Mouse (Mus musculus) embryonic facial prominence, embryonic 13.5 days (tissue): Measurements from ENCODE around the gene Gm1043. TPM values are rescaled to one million over a fixed set of nuclear protein-coding genes. Genes with fewer than 3 reads are reported as not detected.

Experiments
- ATAC-seq: fragments of 200-750 bp; cut with Nextera tagmentation; 2 replicates; pipeline ENCODE4 v1.8.0; 2017; ENCODE audit warnings: low read depth; ENCODE audit not compliant: insufficient number of reproducible peaks, insufficient read depth, low FRiP score, low TSS enrichment
- H3K27ac ChIP-seq: fragments of 300-500 bp; sonication (generic); 2 replicates; pipeline ENCODE4 v1.5.1; 2015; ENCODE audit warnings: moderate library complexity, mild to moderate bottlenecking, inconsistent platforms
- H3K27me3 ChIP-seq: fragments of 300-500 bp; sonication (generic); 2 replicates; pipeline ENCODE4 v1.6.1; 2015; ENCODE audit warnings: mild to moderate bottlenecking, inconsistent platforms
- H3K36me3 ChIP-seq: fragments of 300-500 bp; sonication (generic); 2 replicates; pipeline ENCODE4 v1.6.1; 2015; ENCODE audit warnings: mild to moderate bottlenecking, inconsistent platforms
- H3K4me1 ChIP-seq: fragments of 300-500 bp; sonication (generic); 2 replicates; pipeline ENCODE4 v1.6.1; 2015; ENCODE audit warnings: inconsistent platforms
- H3K4me2 ChIP-seq: fragments of 300-500 bp; sonication (generic); 2 replicates; pipeline ENCODE4 v1.6.1; 2015; ENCODE audit warnings: moderate library complexity, mild to moderate bottlenecking, inconsistent platforms
- H3K4me3 ChIP-seq: fragments of 300-500 bp; sonication (generic); 2 replicates; pipeline ENCODE4 v1.5.1; 2015; ENCODE audit warnings: mild to moderate bottlenecking, inconsistent platforms
- H3K9ac ChIP-seq: fragments of 300-500 bp; sonication (generic); 2 replicates; pipeline ENCODE4 v1.6.1; 2015; ENCODE audit warnings: mild to moderate bottlenecking, inconsistent platforms
- H3K9me3 ChIP-seq: fragments of 300-500 bp; sonication (generic); 2 replicates; pipeline ENCODE4 v1.6.1; 2016; ENCODE audit warnings: inconsistent platforms
- WGBS: fragments of 180-500 bp; shearing (Covaris S2); methylation state at CpG from one replicate; pipeline ENCODE4 v1.1.7; 2015; ENCODE audit warnings: mixed read lengths; 5-methylcytosine and 5-hydroxymethylcytosine counted together
- polyA plus RNA-seq: library from polyadenylated mRNA; unstranded; fragments of >200 nt; fragmentation: Nextera tagmentation; extraction: Ambion mirVana; gene quantifications from 2 replicates; pipeline ENCODE4 v1.2.1, GENCODE M21; 2015

Gene Gm1043
- polyA plus RNA-seq, 1 experiment from 2014 or later, result not detected

DNA sequence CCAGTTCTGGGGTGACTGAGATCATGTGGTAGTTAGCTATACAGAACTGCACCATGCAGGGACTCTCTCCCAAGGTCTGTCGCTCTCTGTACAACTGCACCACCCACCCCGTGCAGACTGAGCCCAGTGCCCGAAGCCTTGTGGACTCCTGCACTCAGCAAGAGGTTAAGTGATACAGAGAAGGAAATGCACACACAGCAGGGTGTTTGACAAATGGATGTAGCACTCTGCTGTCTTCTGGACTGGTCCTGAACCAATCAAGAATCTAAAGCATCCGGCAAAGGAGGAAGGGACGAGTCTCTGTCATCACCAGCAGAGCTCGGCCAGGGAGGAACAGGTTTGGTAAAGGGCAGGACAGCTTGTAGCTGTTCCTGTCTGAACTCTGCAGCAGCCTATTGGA is 12.4 kb downstream of the Gm1043 start:
- WGBS, result 62% methylated on average over 6 of the region's 6 CpGs
- Histone ChIP-seq H3K9ac (no peak overlapping the region), H3K4me2 (no peak overlapping the region), H3K27me3 (peaks cover 13% of the 10 kb centered on the region), H3K4me3 (no peak overlapping the region), H3K4me1 (no peaks in the 10 kb centered on the region), H3K27ac (no peak overlapping the region), H3K36me3 (no peaks in the 10 kb centered on the region), H3K9me3 (no peaks in the 10 kb centered on the region)
- ATAC-seq, result no peak

DNA sequence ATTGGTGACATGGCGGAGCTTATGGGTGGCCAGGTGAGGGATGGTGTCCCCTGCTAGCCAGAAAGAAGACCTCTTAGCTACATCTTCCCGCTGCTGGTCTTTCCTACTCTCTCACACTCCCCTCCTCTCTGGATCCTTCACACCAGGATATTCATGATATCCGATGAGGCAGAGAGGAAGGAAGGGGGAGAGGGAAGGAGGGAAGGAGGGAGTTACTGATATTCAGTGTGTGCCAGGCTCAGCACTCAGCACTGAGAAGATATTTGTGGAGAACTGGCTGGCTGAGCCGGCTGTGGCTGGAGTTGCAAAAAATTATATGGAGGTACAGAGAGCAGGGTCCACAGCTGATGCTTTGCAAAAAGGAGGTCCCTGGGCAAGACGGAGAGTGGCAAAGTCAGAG is 15.6 kb downstream of the Gm1043 start:
- ATAC-seq, result no peak
- H3K4me2 ChIP-seq, result no peak overlapping the region
- no peaks in the 10 kb centered on the region for H3K4me1 ChIP-seq
- H3K9ac ChIP-seq, result no peak overlapping the region
- H3K27ac ChIP-seq, result no peak overlapping the region
- no peak overlapping the region for H3K4me3 ChIP-seq
- no peaks in the 10 kb centered on the region for H3K9me3 ChIP-seq
- H3K36me3 ChIP-seq, result no peaks in the 10 kb centered on the region
- H3K27me3 ChIP-seq, result 0 out of 2 replicates have a peak, but pooled peaks cover 3% of the 10 kb centered on the region
- WGBS, result 71% methylated on average over 5 of the region's 5 CpGs

DNA sequence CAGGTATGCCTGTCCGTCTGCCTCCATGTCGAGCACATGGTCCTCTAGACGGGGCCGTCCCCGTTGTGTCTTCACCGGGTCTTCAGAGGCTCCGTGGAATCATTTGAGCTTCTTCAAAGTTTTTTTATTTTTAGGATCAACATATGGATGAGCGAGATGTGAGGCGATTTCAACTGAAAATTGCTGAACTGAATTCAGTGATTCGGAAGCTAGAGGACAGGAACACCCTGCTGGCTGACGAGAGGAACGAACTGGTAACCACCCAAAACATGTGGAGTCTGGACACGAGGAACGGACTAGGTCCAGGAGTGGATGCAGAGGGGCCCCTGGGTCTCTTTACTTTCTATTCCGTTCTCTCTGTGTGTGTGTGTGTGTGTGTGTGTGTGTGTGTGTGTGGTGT is 16.5 kb downstream of the Gm1043 start:
- Histone ChIP-seq H3K27me3 (0 out of 2 replicates have a peak, but pooled peaks cover 3% of the 10 kb centered on the region), H3K4me2 (no peak overlapping the region), H3K4me3 (no peak overlapping the region), H3K36me3 (no peaks in the 10 kb centered on the region), H3K4me1 (no peaks in the 10 kb centered on the region), H3K9me3 (no peaks in the 10 kb centered on the region), H3K9ac (no peak overlapping the region), H3K27ac (no peak overlapping the region)
- no peak for ATAC-seq
- WGBS, result 72% methylated on average over 15 of the region's 15 CpGs

DNA sequence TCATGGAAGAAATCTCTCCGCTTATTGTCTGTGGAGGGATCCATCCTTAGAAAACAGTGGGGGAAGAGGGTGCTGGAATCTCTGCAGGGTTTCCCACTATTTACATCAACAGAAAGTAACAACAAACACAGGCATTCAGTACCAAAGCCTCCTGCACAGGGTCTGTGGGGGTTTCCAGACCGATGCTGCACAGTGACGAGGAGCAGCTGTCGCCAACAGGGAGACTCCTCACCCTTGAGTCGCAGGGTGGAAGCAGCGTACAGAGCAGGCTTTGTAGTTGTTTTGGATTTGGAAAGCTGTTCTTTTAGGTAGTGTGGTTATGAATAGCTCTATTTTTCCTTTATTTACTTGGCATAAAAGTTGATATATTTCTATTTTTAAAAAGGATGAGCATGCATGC is 16.9 kb downstream of the Gm1043 start:
- WGBS, result 38% methylated on average over 6 of the region's 6 CpGs
- ATAC-seq, result no peak
- no peaks in the 10 kb centered on the region for H3K9me3 ChIP-seq

DNA sequence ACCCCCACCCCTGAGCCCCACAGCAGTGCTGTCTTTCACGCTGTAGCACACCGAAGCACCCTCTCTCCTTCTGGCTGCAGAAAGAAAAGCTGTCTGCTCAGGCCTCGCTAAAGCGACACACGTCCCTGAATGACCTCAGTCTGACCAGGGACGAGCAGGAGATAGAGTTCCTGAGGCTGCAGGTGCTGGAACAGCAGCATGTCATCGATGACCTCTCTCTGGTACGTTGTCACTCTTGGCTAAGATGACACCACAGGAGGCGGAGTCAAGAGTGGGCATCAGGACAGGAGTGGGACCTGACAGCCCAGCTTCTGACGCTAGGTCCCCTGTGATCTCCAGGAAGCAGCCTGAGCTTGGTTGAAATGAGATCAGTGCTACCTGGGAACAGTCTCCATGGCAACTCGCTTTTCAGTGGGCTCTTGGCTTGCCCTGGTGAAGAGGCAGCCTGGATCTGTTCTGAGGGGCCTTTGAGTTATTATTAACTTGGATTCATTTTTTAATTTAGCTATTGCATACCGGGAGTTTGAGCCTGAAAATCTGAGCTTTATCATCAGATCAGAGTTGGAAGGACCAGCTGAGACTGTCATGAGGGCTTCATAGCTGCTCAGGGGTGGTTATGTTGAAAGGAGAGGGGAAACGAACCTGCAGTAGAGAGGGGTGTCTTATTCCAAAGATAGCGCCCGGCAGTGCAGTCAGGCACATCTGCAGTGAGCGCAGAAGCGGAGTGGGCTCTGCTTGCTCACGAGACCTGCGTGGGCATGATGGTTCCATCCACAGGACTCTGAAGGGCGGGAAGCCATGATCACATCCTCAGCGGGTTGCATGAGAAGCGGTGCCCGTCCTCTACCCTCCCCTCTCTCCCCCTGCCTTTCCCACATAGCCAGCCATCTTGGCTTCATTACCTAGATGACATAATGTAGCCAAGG is 20.6 kb downstream of the Gm1043 start:
- no peak overlapping the region for H3K27ac ChIP-seq
- WGBS, result 78% methylated on average over 23 of the region's 23 CpGs

More for the DNA sequence above, 16.9 kb downstream of the Gm1043 start:
- Histone ChIP-seq H3K4me1 (no peaks in the 10 kb centered on the region), H3K4me3 (no peak overlapping the region), H3K9ac (no peak overlapping the region), H3K27ac (no peak overlapping the region), H3K36me3 (no peaks in the 10 kb centered on the region), H3K27me3 (0 out of 2 replicates have a peak, but pooled peaks cover 3% of the 10 kb centered on the region), H3K4me2 (no peak overlapping the region)

DNA sequence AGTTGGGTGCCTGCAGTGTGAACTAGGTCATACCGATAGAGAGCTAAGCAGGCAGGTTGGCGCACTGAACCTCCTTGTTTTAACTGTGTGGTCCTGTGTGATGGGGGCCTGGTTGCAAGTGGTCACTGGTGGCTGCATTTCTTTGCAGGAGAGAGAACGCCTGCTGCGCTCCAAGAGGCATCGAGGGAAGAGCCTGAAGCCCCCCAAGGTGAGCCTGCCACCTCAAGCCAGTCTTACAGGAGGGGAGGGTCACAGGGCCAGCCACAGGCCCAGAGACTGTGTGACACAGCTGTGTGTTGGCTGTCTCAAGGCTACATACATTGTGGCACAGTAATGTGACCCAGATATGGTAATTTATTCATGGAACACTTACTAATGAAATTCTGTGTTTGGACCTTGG is 21.9 kb downstream of the Gm1043 start:
- Histone ChIP-seq H3K27ac (no peak overlapping the region), H3K9me3 (no peaks in the 10 kb centered on the region), H3K4me1 (no peaks in the 10 kb centered on the region), H3K4me3 (no peak overlapping the region), H3K9ac (no peak overlapping the region), H3K4me2 (no peak overlapping the region), H3K27me3 (no peaks in the 10 kb centered on the region), H3K36me3 (no peaks in the 10 kb centered on the region)
- no peak for ATAC-seq
- 83% methylated on average over 5 of the region's 5 CpGs for WGBS

More for the DNA sequence above, 20.6 kb downstream of the Gm1043 start:
- H3K4me3 ChIP-seq, result no peak overlapping the region
- H3K36me3 ChIP-seq, result no peaks in the 10 kb centered on the region
- no peak overlapping the region for H3K4me2 ChIP-seq
- no peak overlapping the region for H3K9ac ChIP-seq
- ATAC-seq, result no peak; the same call in 1 of the 2 replicates
- H3K4me1 ChIP-seq, result no peaks in the 10 kb centered on the region
- H3K27me3 ChIP-seq, result no peaks in the 10 kb centered on the region
- no peaks in the 10 kb centered on the region for H3K9me3 ChIP-seq

DNA sequence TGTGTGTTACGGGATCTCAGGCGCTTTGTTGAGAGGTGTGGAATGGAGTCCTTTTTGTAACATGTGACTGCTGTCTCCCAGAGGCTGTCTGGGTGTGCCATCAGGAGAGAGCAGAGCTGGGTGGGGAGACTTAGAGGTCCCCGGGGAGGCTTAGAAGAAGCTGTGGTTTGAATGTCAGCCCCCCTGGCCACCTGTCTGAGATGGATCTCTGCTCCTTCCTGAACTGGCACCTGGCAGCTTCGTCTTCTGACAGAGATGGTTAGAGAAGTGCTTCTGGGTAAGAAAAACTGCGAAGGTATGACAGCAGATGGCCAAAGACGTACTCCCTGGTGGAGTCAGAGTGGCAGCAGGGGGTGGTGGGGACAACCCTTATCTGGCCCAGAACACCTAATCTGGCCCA is 22.4 kb downstream of the Gm1043 start:
- no peak overlapping the region for H3K4me3 ChIP-seq
- H3K9ac ChIP-seq, result no peak overlapping the region
- H3K27ac ChIP-seq, result no peak overlapping the region
- H3K27me3 ChIP-seq, result no peaks in the 10 kb centered on the region
- H3K36me3 ChIP-seq, result no peaks in the 10 kb centered on the region
- no peaks in the 10 kb centered on the region for H3K9me3 ChIP-seq
- no peak for ATAC-seq
- no peak overlapping the region for H3K4me2 ChIP-seq
- H3K4me1 ChIP-seq, result no peaks in the 10 kb centered on the region
- WGBS, result 83% methylated on average over 6 of the region's 6 CpGs

DNA sequence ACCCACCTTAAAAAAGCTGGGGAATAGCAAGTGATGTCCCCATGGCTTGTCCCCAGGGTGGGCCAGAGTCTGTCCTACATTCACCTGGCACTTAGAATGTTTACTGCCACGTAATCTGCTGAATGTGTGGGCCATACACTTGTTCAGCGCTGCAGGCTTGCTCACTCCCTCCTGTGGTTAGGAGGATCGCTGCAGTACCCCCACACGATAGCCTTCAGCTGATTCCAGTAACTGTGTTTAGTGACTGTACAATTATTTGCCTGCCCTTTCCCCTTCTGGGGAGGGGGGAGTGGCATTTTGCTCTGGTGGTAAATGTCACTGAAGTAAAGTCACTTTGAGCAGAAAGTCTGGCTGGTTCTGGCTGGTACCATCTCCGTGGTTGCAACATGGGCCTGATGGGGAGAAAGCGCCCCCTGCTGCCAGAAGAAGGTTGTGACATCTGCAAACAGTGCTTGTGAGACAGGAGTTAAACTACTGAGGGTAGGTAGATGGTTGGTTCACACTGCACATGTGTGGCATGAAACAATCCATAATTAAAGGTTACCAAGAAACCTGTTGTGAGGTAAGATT is 24.2 kb downstream of the Gm1043 start:
- no peak overlapping the region for H3K9ac ChIP-seq
- no peaks in the 10 kb centered on the region for H3K4me1 ChIP-seq
- no peak overlapping the region for H3K4me2 ChIP-seq
- no peak overlapping the region for H3K4me3 ChIP-seq
- WGBS, result 32% methylated on average over 6 of the region's 6 CpGs
- no peak overlapping the region for H3K27ac ChIP-seq
- H3K27me3 ChIP-seq, result no peaks in the 10 kb centered on the region
- no peak for ATAC-seq
- H3K9me3 ChIP-seq, result no peaks in the 10 kb centered on the region
- H3K36me3 ChIP-seq, result no peaks in the 10 kb centered on the region

DNA sequence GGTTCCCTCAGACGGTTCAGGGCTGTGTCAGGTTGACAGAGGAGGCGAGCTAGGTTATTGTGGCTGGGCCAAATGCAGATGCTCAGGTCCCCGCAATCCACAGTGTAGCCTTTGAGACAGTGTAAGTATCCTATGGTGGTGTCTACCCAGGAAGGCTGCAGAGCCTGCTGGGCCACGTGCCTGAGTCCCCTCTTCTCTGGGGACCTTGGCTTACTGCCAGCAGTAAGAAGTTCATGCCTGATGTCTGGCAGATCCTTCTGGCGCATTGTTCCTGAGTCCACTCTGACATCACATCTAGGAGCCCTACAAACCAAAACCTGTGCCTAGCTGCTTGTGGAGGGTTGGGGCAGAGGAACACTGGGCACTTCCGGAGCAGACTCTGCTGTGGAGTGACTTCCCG is 27.2 kb downstream of the Gm1043 start:
- no peak overlapping the region for H3K4me2 ChIP-seq
- H3K27ac ChIP-seq, result no peak overlapping the region
- no peaks in the 10 kb centered on the region for H3K36me3 ChIP-seq
- 66% methylated on average over 7 of the region's 7 CpGs for WGBS
- ATAC-seq, result no peak
- H3K4me3 ChIP-seq, result no peak overlapping the region
- no peaks in the 10 kb centered on the region for H3K9me3 ChIP-seq
- no peak overlapping the region for H3K9ac ChIP-seq
- H3K27me3 ChIP-seq, result no peaks in the 10 kb centered on the region
- no peaks in the 10 kb centered on the region for H3K4me1 ChIP-seq

DNA sequence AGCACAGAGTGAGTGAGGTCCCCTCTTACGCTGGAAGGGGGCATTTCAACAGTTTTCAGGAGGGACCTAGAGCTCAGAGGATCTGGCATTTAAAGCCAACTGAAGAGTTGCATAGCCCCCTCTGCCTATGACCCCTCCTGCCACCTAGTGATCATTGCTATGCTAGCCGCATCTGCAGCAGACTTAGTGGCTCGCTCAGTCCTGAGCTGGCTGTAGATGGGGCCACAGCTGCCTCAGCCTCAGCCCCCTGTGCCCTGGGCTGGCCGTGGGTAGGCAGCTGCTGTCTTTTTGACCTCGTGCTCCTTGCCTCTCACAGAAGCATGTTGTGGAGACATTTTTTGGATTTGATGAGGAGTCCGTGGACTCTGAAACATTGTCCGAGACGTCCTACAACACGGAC is 32.0 kb downstream of the Gm1043 start:
- WGBS, result 54% methylated on average over 9 of the region's 9 CpGs
- Histone ChIP-seq H3K4me2 (no peak overlapping the region), H3K9me3 (no peaks in the 10 kb centered on the region), H3K36me3 (no peaks in the 10 kb centered on the region), H3K4me3 (no peak overlapping the region), H3K27ac (no peak overlapping the region), H3K9ac (no peak overlapping the region), H3K4me1 (no peaks in the 10 kb centered on the region), H3K27me3 (no peaks in the 10 kb centered on the region)
- no peak for ATAC-seq

DNA sequence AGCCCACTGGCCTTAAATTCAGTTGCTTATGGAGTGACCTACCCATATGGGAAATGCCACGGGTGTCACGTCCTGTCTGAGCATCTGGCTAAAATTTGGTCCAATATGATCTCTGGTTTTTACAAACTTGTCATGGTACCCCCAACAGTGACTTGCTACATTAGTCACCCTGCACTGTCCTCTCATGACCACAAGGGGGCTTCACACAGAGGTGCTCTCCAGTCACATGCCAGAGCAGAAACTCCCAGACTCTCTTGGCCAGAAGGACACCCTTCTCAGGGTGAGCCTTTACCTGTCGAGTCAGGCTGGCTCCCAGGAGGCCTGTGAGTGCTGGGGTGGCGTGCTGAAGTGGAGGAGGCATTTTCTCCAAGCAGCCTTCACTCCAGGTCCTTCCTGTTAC is 33.1 kb downstream of the Gm1043 start:
- 39% methylated on average over 4 of the region's 4 CpGs for WGBS
- Histone ChIP-seq H3K9ac (no peak overlapping the region), H3K4me1 (no peaks in the 10 kb centered on the region), H3K27me3 (no peaks in the 10 kb centered on the region), H3K4me2 (no peak overlapping the region), H3K27ac (no peak overlapping the region), H3K4me3 (no peak overlapping the region), H3K36me3 (no peaks in the 10 kb centered on the region), H3K9me3 (no peaks in the 10 kb centered on the region)
- no peak for ATAC-seq

DNA sequence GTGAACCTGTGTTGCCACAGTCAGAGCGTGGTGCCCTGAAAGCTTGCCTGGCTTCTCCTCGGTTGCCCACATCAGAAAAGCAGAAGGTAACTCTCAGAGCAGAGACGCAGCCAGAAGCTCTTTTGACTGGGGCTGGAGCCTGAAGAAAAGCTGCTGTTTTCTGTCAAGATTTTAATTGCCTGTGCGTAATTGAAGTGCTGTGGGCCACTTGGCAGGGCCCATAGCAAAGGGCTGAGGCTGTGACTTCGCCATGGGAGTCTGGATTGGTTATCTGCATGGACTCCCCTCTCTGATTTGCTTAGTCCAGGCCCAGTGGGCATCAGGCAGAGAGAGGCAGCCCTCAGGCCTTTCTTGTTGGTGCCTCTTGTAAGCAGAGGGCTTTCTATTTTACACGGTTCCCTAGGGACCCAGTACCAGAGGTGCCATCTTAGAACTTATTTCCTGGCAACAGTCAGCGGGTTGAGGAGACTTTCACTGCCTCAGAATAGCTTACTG is 36.1 kb downstream of the Gm1043 start:
- WGBS, result 74% methylated on average over 7 of the region's 7 CpGs

More for the DNA sequence above, 36.1 kb downstream of the Gm1043 start:
- ATAC-seq, result no peak
- Histone ChIP-seq H3K9me3 (no peaks in the 10 kb centered on the region), H3K4me2 (no peak overlapping the region), H3K9ac (no peak overlapping the region), H3K4me3 (no peak overlapping the region), H3K27ac (no peak overlapping the region), H3K27me3 (0 out of 2 replicates have a peak, but pooled peaks cover 2% of the 10 kb centered on the region), H3K4me1 (no peaks in the 10 kb centered on the region), H3K36me3 (no peaks in the 10 kb centered on the region)
